Mouse (Mus musculus) left cerebral cortex, adult 11 months (tissue): Measurements from ENCODE around the gene Pla2g12a.

Source experiments
- DNase-seq: peaks from one replicate; pipeline ENCODE4 v3.0.0; 2022; ENCODE audit warnings: low spot score

The Pla2g12a gene

GRCm38 (mm10) chr3:129898886-129899285 is 20.5 kb downstream of the Pla2g12a start:
- DNase-seq, result no peak

GRCm38 (mm10) chr3:129901271-129901809 is 22.9 kb downstream of the Pla2g12a start, which contains the start of gene Casp6:
Gene Casp6 (plus strand): TSS chr3:129901425.
- peak; percentile 35 for DNase-seq

GRCm38 (mm10) chr3:129903369-129903768 is 25.0 kb downstream of the Pla2g12a start:
- no peak for DNase-seq

GRCm38 (mm10) chr3:129903866-129904265 is 25.5 kb downstream of the Pla2g12a start:
- DNase-seq, result no peak

GRCm38 (mm10) chr3:129904381-129905132 is 26.2 kb downstream of the Pla2g12a start:
- DNase-seq, result no peak

- no peak for DNase-seq
Measured at GRCm38 (mm10) chr3:129912025-129912424, 33.6 kb downstream of the Pla2g12a start.

- no peak for DNase-seq
Measured at GRCm38 (mm10) chr3:129913241-129913640, 34.8 kb downstream of the Pla2g12a start.

- DNase-seq, result no peak
Measured at GRCm38 (mm10) chr3:129917424-129917823, 39.0 kb downstream of the Pla2g12a start.

GRCm38 (mm10) chr3:129918434-129918833 is 40.0 kb downstream of the Pla2g12a start:
- DNase-seq, result peak; percentile 67

GRCm38 (mm10) chr3:129923581-129923980 is 45.2 kb downstream of the Pla2g12a start:
- DNase-seq, result no peak

GRCm38 (mm10) chr3:129925861-129926260 is 47.5 kb downstream of the Pla2g12a start:
- DNase-seq, result no peak

GRCm38 (mm10) chr3:129930213-129930778 is 51.9 kb downstream of the Pla2g12a start:
- DNase-seq, result no peak

GRCm38 (mm10) chr3:129932443-129932842 is 54.0 kb downstream of the Pla2g12a start:
- no peak for DNase-seq

- DNase-seq, result no peak
Measured at GRCm38 (mm10) chr3:129936561-129936960, 58.2 kb downstream of the Pla2g12a start.

- no peak for DNase-seq
Measured at GRCm38 (mm10) chr3:129937848-129938247, 59.4 kb downstream of the Pla2g12a start.

- no peak for DNase-seq
Measured at GRCm38 (mm10) chr3:129939058-129939457, 60.7 kb downstream of the Pla2g12a start.

GRCm38 (mm10) chr3:129940780-129941179 is 62.4 kb downstream of the Pla2g12a start:
- no peak for DNase-seq

GRCm38 (mm10) chr3:129941291-129941690 is 62.9 kb downstream of the Pla2g12a start:
- no peak for DNase-seq

GRCm38 (mm10) chr3:129943813-129944212 is 65.4 kb downstream of the Pla2g12a start:
- DNase-seq, result no peak
